Mouse (Mus musculus) G1E-ER4 (cell line): ENCODE results near the gene Lrg1. TPM values are rescaled to one million over a fixed set of nuclear protein-coding genes. Genes with fewer than 3 reads are reported as not detected.

Experiments used
- GATA1 ChIP-seq: IDR thresholded peaks from one replicate; pipeline ENCODE4 v1.8.0; 2012; ENCODE audit warnings: low read length, inconsistent platforms
- polyA plus RNA-seq: library from polyadenylated mRNA; stranded (reverse); fragments of >175 nt; gene quantifications from 2 replicates; pipeline ENCODE4 v1.2.3, GENCODE M21; 2012

The Lrg1 gene
- polyA plus RNA-seq, 1 experiment = not detected

- no peak for TF ChIP-seq GATA1
These were observed 20.2 kb upstream of the Lrg1 start for GRCm38 (mm10) chr17:56141702-56142605.

DNA sequence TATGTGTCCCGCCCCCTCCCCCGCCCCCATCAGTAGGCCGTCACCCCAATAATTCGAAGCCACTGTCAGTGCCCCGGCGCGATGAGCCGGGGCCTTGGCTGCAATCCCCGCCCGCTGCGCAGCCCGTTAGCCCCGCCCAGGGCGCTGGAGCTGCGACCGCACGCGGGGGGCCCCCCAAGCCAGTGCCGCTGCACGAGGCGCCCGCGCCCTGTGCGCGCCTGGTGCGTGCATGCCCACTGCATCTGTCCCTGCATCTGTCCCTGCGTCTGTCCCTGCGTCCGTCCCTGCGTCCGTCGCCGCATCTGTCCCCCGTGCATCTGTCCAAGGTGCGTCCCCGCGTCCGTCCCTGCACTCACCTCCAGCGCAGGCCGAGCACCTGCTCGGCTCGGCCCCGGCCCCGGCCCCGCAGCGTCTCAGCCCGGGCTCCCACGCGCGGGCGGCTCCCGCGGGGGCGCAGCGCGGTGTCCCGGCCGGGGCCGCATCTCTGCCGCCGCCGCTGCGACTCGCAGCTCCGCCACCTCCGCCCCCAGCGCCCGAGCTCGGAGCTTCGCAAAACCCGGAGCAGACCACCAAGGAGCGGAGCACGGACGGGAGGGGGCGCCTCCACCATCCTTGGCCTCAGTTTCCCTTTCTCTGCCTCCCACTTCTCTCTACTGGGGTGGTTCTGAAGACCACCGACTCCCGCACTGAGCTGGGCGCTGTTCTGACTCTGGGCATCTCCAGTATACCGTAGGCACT, 18.2 kb upstream of the Lrg1 start, which contains the start of gene Sema6b:
TSS of gene Sema6b (minus strand) at position 486 of the 738 bp plus-strand sequence.
- TF ChIP-seq GATA1 = no peak

DNA sequence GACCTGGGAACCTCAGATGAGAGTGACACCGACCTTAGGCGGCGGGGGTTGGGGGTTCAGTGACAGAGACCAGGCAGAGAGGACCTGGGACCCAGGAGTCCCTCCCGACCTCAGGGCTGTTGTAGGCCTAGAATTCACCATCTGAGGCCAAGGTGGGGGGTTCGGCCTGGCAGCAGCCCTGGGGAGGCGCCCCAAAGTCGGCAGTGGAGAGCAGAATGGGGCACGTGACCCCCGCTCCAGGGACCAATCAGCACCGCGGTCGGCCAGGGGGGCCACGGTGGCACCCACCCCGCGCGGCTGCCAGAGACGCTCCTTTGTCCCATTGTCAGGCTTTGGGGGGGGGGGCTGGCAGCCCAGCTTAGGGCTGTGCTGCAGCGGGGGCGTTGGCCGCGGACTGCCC, 17.6 kb upstream of the Lrg1 start:
- TF ChIP-seq GATA1 = no peak

- no peak for TF ChIP-seq GATA1
These were observed 16.2 kb upstream of the Lrg1 start for GRCm38 (mm10) chr17:56137839-56138613.

DNA sequence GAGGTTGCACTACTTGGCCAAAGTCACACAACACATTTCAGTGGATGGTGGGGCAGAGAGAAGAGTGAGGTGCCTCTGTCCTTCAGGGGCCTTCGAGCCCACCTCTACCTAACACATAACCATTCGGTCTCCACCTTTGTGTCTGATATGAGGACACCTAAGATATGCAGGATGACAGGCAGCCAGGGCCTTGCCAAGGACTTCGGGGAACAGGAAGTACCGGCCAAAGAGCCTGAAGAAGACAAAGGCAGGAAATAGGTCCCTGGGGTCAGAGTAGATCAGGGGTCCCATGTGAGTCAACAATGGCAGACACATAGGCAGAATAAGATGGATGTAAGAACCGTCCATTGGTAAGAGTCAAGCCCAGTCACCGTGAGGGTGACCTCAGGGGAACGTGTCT, 14.8 kb upstream of the Lrg1 start:
- no peak for TF ChIP-seq GATA1

- no peak for TF ChIP-seq GATA1
These were observed 12.7 kb upstream of the Lrg1 start for GRCm38 (mm10) chr17:56134463-56134971.

GRCm38 (mm10) chr17:56133457-56134363, 11.9 kb upstream of the Lrg1 start:
- no peak for TF ChIP-seq GATA1

GRCm38 (mm10) chr17:56132661-56133060, 10.9 kb upstream of the Lrg1 start:
- TF ChIP-seq GATA1 = no peak

- TF ChIP-seq GATA1 = no peak
These were observed 10.0 kb upstream of the Lrg1 start for GRCm38 (mm10) chr17:56131814-56132213.

DNA sequence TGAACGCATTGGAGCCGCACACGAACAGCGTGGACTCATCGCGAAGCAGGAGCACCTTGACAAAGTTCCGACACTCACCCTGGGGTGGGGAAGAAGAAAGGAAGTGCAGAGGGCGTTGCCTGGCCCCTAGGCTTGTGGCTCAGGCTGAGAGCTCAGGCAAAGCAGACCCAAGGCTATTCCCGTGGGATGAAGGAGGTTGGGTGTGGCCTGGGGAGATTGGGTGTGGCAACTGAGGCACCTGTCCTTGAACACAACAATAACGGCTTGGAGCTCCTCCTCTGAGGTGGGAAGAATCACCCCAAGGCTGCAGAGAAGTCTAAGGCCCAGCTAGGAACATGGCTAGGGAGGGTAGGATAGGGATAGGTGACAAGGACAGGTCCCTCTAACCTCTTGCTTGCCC, 9.3 kb upstream of the Lrg1 start:
- no peak for TF ChIP-seq GATA1

- TF ChIP-seq GATA1 = no peak
These were observed 6.4 kb upstream of the Lrg1 start for GRCm38 (mm10) chr17:56128246-56128645.

DNA sequence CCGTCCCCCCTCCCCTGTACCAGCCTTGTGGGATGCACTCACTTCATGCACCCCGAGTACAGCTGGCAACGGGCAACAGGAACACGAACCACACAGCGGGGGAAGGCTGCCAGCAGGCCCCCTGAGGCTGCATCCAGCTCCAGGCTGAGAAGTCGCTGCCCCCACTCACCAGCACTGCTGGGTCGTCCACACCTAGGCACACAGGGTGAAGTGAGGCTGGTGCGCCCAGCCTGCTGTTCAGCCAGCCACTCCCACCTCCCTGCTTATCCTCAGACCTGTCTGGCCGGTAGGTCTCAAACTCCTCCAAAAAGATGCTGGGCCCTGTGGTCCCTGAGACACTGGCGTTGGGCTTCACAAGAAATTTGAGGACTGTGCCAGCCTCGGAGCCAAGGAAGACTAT, 4.4 kb upstream of the Lrg1 start:
- TF ChIP-seq GATA1 = no peak

GRCm38 (mm10) chr17:56125276-56125630, 3.5 kb upstream of the Lrg1 start:
- TF ChIP-seq GATA1 = no peak

DNA sequence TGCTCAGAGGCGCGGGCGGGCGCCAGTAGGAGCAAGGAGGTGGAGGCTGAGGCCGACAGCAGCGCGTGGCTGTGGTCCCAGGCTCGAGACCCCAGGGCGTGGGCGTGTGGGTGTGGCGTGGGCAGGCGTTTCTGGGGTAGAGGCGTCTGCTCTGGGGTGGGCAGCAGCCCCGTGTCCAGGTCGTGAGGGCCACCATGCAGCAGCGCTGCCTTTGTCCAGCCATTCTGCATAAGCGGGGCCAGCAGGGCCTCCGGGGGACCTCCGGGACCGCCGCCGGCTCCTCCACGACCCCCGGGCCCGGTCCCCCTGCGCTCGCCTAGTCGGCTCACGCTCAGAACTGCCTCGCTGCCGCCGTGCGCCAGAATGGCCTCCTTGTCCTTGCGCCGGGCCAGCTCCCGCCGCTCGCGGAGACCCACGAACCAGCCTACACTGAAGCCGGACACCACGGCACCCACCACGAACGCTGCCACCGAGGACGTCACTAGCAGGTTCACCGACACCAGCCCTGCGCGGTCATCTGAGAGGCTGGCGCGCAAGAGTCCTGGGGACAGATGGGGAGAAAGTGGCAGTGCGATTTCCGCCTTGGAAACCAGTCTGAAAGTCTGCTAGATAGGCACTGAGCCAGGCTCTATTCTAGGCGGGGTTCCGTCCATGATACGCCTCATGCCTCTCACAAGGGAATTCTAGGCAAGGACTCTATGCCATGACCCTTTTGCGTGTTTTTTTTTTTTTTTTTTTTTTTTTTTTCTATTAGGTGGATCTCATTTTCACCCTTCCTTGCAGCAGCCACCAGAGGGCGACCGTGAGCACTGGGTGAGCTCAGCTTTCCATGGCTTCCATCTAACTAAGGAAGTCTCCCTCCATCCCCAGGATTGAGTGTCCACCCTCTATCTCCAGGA, 2.8 kb upstream of the Lrg1 start:
- TF ChIP-seq GATA1 = no peak
